Mouse (Mus musculus) layer of hippocampus, adult 18-20 months (tissue): Measurements from ENCODE around the gene AI661453. TPM values are rescaled to one million over a fixed set of nuclear protein-coding genes. Genes with fewer than 3 reads are reported as not detected.
"Not testable (repeated sequence)": the region's sequence is repeated elsewhere in the genome, so short reads cannot be mapped to it uniquely, and the experiment has no call there.

Experiments used
- DNase-seq, 2 experiments: peaks; one replicate each; pipeline ENCODE4 v3.0.0; 2022; ENCODE audit warnings: low spot score in 2 of 2
- total RNA-seq, 2 experiments: library from RNA; stranded (reverse); gene quantifications; 2 replicates each; pipeline ENCODE4 v1.2.3; 2021

AI661453 gene
- total RNA-seq, 2 experiments from 2014 or later: 0.52 to 0.58 TPM

DNA sequence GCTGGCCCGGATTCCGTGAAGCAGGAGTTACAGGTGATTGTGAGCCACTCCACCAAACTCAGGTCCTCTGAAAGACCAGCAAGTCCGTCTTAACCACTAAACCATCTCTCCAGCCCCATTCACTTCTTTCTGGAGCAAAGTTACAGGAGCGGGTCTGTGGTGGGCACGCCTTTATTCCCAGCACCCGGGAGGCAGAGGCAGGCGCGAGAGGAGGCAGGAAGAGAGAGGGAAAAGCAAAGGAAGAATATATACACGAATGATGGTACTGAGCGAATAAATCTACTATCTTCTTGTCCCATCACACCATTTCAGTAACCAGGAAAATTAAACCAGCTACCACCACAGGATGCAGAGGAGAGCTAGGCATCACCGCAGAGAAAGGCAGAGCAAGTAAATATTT is 65.1 kb downstream of the AI661453 start:
- no peak for DNase-seq

- peak; percentile 94 to 96 for DNase-seq
These were observed 65.7 kb downstream of the AI661453 start, which contains the start of gene Taf8 for GRCm38 (mm10) chr17:47501946-47502706. Gene Taf8, minus strand, starts transcription at chr17:47502292.

DNA sequence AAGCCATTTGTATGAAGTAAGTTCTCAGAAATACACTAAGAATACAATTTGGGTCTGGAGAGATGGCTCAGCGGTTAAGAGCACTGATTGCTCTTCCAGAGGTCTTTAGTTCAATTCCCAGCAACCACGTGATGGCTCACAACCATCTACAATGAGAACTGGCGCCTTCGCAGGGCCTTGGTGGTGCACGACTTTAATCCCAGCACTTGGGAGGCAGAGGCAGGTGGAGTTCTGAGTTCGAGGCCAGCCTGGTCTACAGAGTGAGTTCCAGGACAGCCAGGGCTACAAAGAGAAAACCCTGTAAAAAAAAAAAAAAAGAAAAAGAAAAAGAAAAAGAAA is 66.3 kb downstream of the AI661453 start:
- DNase-seq: not testable (repeated sequence)

- DNase-seq: no peak
These were observed 67.3 kb downstream of the AI661453 start for GRCm38 (mm10) chr17:47503689-47504088.

- no peak for DNase-seq
These were observed 67.8 kb downstream of the AI661453 start for GRCm38 (mm10) chr17:47504228-47504627.

DNA sequence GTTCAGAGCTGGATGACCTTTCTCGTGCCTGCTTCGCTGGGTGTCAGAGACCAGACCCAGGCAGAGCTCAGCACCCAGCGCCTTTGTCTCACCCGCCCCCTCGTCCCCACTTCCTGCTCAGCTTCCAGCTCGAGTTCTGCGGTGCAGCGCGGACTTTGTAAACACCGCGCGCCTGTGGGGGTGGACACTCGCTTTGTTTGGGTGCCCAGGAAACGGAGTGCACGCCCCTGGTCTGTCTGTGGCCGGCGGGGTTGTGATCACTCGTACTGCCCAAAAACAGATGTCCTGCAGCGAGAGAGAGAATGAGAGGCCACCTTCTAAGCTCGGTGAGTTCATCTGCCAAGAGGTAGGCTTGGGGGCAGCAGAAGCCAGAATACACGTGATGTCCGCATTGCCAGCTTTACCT is 68.5 kb downstream of the AI661453 start, which contains the start of gene Ccnd3:
TSS of gene Ccnd3 (plus strand) at position 111 of the 406 bp plus-strand sequence.
- peak in 1 of 2 experiments; percentile 72 for DNase-seq

DNA sequence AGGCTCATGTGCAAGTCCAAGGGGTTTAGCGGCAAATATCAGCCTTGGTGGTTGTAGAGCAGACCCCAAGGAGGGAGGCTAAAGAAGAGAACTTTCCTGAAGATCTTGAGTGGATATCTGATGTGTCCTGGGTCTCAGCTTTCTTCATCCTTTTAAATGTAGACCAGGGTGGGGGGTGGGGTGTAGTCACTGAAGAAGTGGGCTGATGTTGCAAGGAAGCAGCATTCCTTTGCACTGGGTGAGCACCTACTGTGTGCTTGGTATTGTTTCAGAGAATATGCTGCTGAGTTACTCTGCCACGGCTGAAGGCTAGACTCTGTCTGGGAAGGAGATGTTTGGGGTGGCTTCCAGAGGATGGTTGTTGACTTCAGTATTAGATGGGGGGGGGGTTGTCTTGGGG is 69.2 kb downstream of the AI661453 start:
- no peak for DNase-seq

- no peak for DNase-seq
These were observed 69.6 kb downstream of the AI661453 start for GRCm38 (mm10) chr17:47506042-47506441.

DNA sequence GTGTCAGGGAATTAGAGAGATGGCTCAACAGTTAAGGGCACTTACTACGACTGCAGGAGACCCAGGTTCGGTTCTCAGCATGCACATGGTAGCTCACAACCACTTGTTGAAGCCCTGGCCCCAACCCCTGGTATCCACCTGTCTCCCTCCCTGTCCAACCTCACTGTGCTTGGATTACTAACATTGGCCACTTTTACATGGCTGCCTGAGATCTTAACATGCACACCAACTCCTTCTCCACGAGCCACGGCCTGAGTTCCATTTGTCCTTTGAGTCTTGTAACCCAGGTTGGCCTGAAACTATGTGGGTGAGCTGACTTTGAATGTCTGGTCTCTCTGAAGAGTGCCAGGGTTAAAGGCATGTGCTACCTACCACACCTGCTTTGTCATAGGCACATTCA is 70.3 kb downstream of the AI661453 start:
- DNase-seq: no peak

DNA sequence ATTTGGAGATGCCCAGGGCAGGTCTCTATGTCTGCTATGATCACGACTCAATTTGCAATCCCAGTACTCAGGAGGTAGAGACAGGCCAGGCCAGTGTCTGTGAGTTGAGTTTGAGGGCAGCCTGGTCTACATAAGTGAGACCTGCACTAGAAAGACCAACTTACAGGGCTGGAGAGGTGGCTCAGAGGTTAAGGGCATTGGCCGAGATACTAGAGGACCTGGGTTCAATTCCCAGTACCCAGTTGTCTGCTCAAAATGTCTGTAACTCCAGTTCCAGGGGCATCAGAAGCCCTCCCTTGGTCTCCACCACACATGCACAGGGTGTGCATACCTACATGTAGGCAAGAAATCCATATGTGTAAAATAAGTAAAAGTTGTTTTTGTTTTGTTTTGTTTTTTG is 71.1 kb downstream of the AI661453 start:
- no peak for DNase-seq

DNA sequence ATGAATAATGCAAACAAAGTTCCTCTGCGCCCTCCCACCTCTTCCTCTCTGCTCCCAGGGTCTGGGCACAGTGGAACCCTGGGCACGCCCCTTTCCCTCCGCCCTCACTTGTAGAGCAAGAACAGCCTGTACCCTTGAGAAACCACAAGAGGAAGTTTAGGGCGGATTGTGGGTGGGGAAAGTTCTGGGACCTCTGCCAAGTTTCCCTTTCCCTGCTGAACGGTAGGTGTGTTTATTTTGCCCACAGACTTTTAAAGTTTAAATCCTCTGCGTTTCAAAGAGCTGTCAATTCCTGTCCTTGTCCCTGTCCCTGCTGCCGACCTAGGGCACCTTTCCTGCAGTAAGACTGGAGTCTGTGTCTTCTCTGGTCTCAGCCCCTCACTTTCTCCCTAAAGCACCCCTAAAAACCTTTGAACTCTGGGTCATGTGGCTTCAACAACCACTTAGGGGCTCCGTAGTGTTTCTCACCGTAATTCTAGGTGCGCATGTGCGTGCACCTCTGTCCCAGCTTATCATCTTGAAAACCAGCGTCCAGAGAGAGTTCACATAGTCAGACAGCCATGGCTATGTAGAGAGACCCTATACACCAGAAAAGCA is 71.7 kb downstream of the AI661453 start:
- peak; percentile 81 to 94 for DNase-seq

DNA sequence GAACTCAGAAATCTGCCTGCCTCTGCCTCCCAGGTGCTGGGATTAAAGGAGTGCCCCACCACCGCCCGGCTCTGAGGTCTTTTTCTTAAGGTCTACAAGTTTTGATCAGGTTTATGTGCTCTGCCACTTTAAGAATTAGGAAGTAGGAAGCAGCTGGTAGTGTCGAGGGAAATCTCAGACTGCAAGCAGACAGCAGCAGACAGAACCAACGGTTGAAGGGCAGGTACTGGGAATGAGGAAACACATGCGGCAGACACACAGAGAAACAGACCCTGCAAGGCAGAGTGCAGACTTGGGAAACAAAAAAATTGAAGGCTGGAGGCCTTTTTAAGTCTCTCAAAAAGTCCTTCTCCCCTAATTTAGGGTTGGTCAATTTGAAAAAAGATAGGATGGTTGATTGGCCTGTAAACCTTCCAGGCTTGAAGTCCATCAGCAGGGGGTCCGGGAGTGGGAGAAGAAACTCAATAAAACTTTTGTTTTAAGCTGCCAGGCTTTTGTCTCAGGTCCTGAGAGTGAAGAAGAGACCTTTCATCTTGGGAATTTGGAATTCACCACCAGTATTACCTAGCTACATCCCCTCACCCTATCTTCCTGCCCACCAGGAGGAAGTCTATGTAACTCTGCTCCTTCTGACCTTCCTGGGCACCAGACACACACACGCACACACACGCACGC is 72.8 kb downstream of the AI661453 start:
- no peak for DNase-seq

- peak; percentile 93 to 98 for DNase-seq
These were observed 75.0 kb downstream of the AI661453 start for GRCm38 (mm10) chr17:47511111-47512020.

- DNase-seq: no peak
These were observed 76.8 kb downstream of the AI661453 start for GRCm38 (mm10) chr17:47512956-47513775.

DNA sequence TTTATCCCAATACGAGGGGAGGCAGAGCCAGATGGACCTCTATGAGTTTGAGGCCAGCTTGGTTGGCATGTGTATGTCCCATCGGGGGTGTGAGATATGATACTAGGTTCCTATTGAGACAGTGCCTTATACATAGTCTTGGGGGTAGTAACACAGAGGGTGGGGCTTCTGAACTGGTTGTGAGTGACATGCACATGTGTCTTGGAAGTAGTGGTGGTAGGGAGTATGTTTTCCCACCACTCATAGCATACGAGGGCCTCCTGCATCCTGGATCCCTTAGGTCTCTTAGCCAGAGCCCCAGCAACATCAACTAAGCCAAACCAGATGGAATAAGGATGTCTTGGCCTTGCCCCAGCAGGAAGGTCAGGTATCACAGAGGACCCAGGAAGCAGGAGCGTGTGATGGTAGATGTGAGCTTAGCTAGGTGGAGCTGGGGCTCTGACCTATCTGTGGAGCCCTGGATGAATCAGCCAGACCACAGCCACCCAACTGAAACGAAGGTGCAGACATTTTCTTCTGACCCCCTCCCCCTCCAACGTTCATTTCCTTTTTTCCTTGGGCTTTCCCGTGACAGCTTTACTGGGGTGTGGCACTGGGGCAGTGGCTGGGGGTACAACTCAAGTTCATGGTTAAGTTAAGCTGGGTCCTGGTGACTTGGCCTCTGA is 78.9 kb downstream of the AI661453 start:
- DNase-seq: no peak

DNA sequence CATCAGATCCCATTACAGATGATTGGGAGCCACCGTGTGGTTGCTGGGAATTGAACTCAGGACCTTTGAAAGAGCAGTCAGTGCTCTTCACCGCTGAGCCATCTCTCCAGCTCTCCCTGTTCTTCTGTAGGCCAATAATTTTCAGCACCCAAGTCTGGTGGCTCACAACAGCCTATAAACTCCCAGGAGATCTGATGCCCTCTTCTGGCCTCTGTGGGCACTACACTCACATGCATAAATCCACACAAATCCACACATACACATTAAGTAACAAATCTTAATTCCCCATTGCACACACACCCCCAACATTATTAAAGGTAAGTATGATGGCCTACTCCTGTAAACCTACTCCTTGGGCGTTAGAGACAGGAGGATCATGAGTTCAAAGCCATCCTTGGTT is 79.8 kb downstream of the AI661453 start:
- DNase-seq: no peak

GRCm38 (mm10) chr17:47518205-47518604 is 81.8 kb downstream of the AI661453 start:
- DNase-seq: no peak
